Mouse (Mus musculus): Measurements from ENCODE around the gene Senp1.

Gene Senp1

GRCm38 (mm10) chr15:98093121-98094011 is at the start of gene Senp1:
TSS of gene Senp1 (minus strand) at chr15:98093744.
- no peak for TF ChIP-seq GATA4 (IDR thresholded peaks at IDR 0.05; ENCODE audit: insufficient replicate concordance, low read length)

GRCm38 (mm10) chr15:98142515-98142914 is 49.0 kb upstream of the Senp1 start:
- TF ChIP-seq GATA4 (IDR thresholded peaks at IDR 0.05; ENCODE audit: insufficient replicate concordance, low read length): no peak

GRCm38 (mm10) chr15:98140809-98141208 is 47.3 kb upstream of the Senp1 start:
- no peak for TF ChIP-seq GATA4 (IDR thresholded peaks at IDR 0.05; ENCODE audit: insufficient replicate concordance, low read length)

- TF ChIP-seq GATA4 (IDR thresholded peaks at IDR 0.05; ENCODE audit: insufficient replicate concordance, low read length): no peak
Observed at GRCm38 (mm10) chr15:98139763-98140162, 46.2 kb upstream of the Senp1 start.

- no peak for TF ChIP-seq GATA4 (IDR thresholded peaks at IDR 0.05; ENCODE audit: insufficient replicate concordance, low read length)
Observed at GRCm38 (mm10) chr15:98136871-98137270, 43.3 kb upstream of the Senp1 start.

GRCm38 (mm10) chr15:98135671-98136070 is 42.1 kb upstream of the Senp1 start:
- no peak for TF ChIP-seq GATA4 (IDR thresholded peaks at IDR 0.05; ENCODE audit: insufficient replicate concordance, low read length)

GRCm38 (mm10) chr15:98134666-98135065 is 41.1 kb upstream of the Senp1 start:
- no peak for TF ChIP-seq GATA4 (IDR thresholded peaks at IDR 0.05; ENCODE audit: insufficient replicate concordance, low read length)

GRCm38 (mm10) chr15:98134034-98134433 is 40.5 kb upstream of the Senp1 start:
- no peak for TF ChIP-seq GATA4 (IDR thresholded peaks at IDR 0.05; ENCODE audit: insufficient replicate concordance, low read length)

- no peak for TF ChIP-seq GATA4 (IDR thresholded peaks at IDR 0.05; ENCODE audit: insufficient replicate concordance, low read length)
Observed at GRCm38 (mm10) chr15:98133471-98133870, 39.9 kb upstream of the Senp1 start.

GRCm38 (mm10) chr15:98131942-98132655 is 38.6 kb upstream of the Senp1 start:
- TF ChIP-seq GATA4 (IDR thresholded peaks at IDR 0.05; ENCODE audit: insufficient replicate concordance, low read length): no peak

- no peak for TF ChIP-seq GATA4 (IDR thresholded peaks at IDR 0.05; ENCODE audit: insufficient replicate concordance, low read length)
Observed at GRCm38 (mm10) chr15:98131451-98131850, 37.9 kb upstream of the Senp1 start.

- no peak for TF ChIP-seq GATA4 (IDR thresholded peaks at IDR 0.05; ENCODE audit: insufficient replicate concordance, low read length)
Observed at GRCm38 (mm10) chr15:98131001-98131400, 37.5 kb upstream of the Senp1 start.

GRCm38 (mm10) chr15:98120831-98121230 is 27.3 kb upstream of the Senp1 start:
- TF ChIP-seq GATA4 (IDR thresholded peaks at IDR 0.05; ENCODE audit: insufficient replicate concordance, low read length): no peak

- TF ChIP-seq GATA4 (IDR thresholded peaks at IDR 0.05; ENCODE audit: insufficient replicate concordance, low read length): no peak
Observed at GRCm38 (mm10) chr15:98119363-98119762, 25.8 kb upstream of the Senp1 start.

- TF ChIP-seq GATA4 (IDR thresholded peaks at IDR 0.05; ENCODE audit: insufficient replicate concordance, low read length): no peak
Observed at GRCm38 (mm10) chr15:98116287-98116686, 22.7 kb upstream of the Senp1 start.

GRCm38 (mm10) chr15:98115779-98116163 is 22.2 kb upstream of the Senp1 start:
- TF ChIP-seq GATA4 (IDR thresholded peaks at IDR 0.05; ENCODE audit: insufficient replicate concordance, low read length): no peak
